Mouse (Mus musculus): ENCODE data around the gene Ostm1.
A peak's percentile ranks its signal among the peaks of the same experiment; 100 is the strongest.

The Ostm1 gene

GRCm38 (mm10) chr10:42630596-42631355 lies 47.2 kb downstream of the Ostm1 start:
- DNase-seq (ENCODE audit: low read depth) = no peak

- DNase-seq (ENCODE audit: low read depth) = no peak
Observed at GRCm38 (mm10) chr10:42631754-42632452, 48.3 kb downstream of the Ostm1 start.

GRCm38 (mm10) chr10:42632453-42633360 lies 49.1 kb downstream of the Ostm1 start:
- no peak for DNase-seq (ENCODE audit: low read depth)

GRCm38 (mm10) chr10:42633361-42634121 lies 49.9 kb downstream of the Ostm1 start:
- DNase-seq (ENCODE audit: low read depth) = no peak

- DNase-seq (ENCODE audit: low read depth) = no peak
Observed at GRCm38 (mm10) chr10:42634122-42634720, 50.6 kb downstream of the Ostm1 start.

- DNase-seq (ENCODE audit: low read depth) = no peak
Observed at GRCm38 (mm10) chr10:42635046-42635445, 51.4 kb downstream of the Ostm1 start.

- no peak for DNase-seq (ENCODE audit: low read depth)
Observed at GRCm38 (mm10) chr10:42635566-42636359, 52.1 kb downstream of the Ostm1 start.

- no peak for DNase-seq (ENCODE audit: low read depth)
Observed at GRCm38 (mm10) chr10:42636360-42637182, 52.9 kb downstream of the Ostm1 start.

GRCm38 (mm10) chr10:42637183-42637788 lies 53.7 kb downstream of the Ostm1 start:
- peak; percentile 84 for DNase-seq (ENCODE audit: low read depth)

- DNase-seq (ENCODE audit: low read depth) = no peak
Observed at GRCm38 (mm10) chr10:42639856-42640255, 56.2 kb downstream of the Ostm1 start.

GRCm38 (mm10) chr10:42643638-42644037 lies 60.0 kb downstream of the Ostm1 start:
- DNase-seq (ENCODE audit: low read depth) = no peak

- no peak for DNase-seq (ENCODE audit: low read depth)
Observed at GRCm38 (mm10) chr10:42646340-42646739, 62.7 kb downstream of the Ostm1 start.

GRCm38 (mm10) chr10:42661916-42662315 lies 78.3 kb downstream of the Ostm1 start:
- DNase-seq (ENCODE audit: low read depth) = no peak

- no peak for DNase-seq (ENCODE audit: low read depth)
Observed at GRCm38 (mm10) chr10:42669970-42670369, 86.3 kb downstream of the Ostm1 start.

- no peak for DNase-seq (ENCODE audit: low read depth)
Observed at GRCm38 (mm10) chr10:42672798-42673197, 89.2 kb downstream of the Ostm1 start.

GRCm38 (mm10) chr10:42675571-42675970 lies 91.9 kb downstream of the Ostm1 start:
- no peak for DNase-seq (ENCODE audit: low read depth)

- no peak for DNase-seq (ENCODE audit: low read depth)
Observed at GRCm38 (mm10) chr10:42678331-42678730, 94.7 kb downstream of the Ostm1 start.

GRCm38 (mm10) chr10:42678755-42679364 lies 95.2 kb downstream of the Ostm1 start:
- DNase-seq (ENCODE audit: low read depth) = peak; percentile 77

- DNase-seq (ENCODE audit: low read depth) = no peak
Observed at GRCm38 (mm10) chr10:42679586-42679985, 96.0 kb downstream of the Ostm1 start.

All from c-Kit-positive CD71-negative TER-119-negative erythroid progenitor cells, embryonic 14.5 days (primary cell).